Mouse (Mus musculus) T-cell, adult 2 months (primary cell): ENCODE results near the gene Ppp4c.

ENCODE experiments used
- DNase-seq: peaks from one replicate; pipeline ENCODE4 v3.0.0; 2022; ENCODE audit warnings: low spot score

Gene Ppp4c

DNA sequence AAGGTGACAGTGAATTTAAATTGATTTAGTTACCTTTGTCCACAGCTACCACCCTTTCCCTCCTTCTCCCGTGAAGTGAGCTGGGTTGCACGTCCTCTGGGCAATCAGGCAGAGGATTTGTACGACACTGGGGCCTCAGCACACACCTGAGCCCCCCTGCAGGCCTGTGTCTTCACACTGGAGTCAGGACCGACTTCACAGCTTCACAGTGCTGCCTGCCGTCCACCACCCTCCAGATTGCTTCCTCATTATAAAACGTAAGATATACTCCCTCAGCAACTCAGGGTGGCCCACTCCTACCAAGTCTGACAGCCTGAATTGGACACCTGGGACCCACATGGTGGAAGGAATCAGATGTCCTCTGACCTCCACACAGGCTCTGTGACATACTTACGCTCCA is 33.8 kb downstream of the Ppp4c start:
- DNase-seq = no peak

GRCm38 (mm10) chr7:126754866-126755265 is 37.4 kb downstream of the Ppp4c start:
- peak; percentile 53 for DNase-seq

DNA sequence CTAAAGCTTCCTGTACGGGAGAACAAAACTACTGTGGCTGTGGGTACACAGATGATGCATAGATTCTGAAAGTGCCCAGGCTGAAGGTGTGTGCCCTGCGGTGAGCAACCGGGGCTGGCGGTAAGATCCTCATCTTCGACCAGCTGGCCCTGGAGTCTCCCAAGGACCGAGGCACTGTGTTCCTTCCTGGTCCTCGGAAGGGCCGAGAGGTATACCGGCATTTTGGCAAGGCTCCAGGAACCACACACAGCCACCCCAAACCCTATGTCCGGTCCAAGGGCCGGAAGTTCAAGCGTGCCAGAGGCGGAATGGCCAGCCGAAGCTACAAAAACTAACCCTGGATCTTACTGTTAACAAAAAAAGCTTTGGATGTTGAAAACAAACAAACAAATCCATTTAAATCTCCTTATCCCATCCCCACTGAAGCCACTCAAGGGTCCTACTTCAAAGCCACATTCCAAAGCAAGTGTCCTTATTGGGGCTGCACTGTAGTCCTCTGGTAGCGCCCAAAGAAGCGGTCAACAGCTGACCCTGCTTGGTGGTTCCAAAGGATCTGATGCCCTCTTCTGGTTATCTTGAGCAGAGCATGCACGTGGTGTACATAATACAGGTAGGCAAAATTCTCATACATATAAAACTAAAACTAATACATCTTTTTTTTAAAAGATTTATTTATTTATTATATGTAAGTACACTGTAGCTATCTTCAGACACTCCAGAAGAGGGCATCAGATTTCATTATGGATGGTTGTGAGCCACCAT is 42.5 kb downstream of the Ppp4c start:
- DNase-seq = no peak

DNA sequence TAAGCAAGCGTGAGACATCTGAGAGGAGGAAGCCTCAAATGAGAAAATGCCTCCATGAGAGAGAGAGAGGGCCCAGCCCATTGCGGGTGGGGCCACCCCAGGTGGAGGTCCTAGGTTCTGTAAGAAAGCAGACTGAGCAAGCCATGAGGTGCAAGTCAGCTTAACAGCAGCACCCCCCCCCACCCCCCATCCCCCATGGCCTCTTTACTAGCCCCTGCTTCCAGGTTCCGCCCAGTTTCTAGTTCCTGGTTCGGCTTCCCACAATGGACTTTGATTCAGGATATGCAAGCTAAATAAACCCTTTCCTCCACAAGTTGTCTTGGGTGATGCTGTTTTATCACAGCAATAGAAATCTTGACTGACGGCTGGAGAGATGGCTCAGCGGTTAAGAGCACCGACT is 43.5 kb downstream of the Ppp4c start:
- DNase-seq = no peak

GRCm38 (mm10) chr7:126746798-126747197 is 45.5 kb downstream of the Ppp4c start:
- DNase-seq = no peak

GRCm38 (mm10) chr7:126746066-126746465 is 46.2 kb downstream of the Ppp4c start:
- no peak for DNase-seq

DNA sequence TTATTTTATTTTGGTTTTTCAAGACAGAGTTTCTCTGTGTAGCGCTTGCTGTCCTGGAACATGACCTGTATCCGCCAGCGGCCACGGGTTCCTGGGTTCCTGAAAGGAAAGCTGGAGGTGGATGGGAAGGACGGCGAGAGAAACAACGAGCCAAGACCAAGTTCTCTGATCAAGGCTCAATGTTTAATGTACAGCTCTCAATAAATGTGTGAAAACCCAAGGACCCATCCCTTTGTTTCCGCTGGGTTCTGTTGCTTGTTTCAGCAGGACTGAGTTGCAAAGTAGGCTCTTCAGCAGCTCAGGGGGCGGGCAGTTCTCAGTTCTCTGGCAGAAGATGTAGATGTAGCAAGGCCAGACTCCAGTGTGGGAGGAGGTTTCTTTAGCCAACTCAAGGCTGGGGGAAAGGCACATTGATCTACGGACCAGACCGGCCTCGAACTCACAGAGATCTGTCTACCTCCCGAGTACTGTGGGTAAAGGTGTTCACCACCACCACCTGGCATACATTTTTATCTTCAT is 50.3 kb downstream of the Ppp4c start:
- DNase-seq = no peak

- DNase-seq = no peak
These were observed 50.8 kb downstream of the Ppp4c start for GRCm38 (mm10) chr7:126741452-126741851.

GRCm38 (mm10) chr7:126740977-126741376 is 51.3 kb downstream of the Ppp4c start:
- no peak for DNase-seq

DNA sequence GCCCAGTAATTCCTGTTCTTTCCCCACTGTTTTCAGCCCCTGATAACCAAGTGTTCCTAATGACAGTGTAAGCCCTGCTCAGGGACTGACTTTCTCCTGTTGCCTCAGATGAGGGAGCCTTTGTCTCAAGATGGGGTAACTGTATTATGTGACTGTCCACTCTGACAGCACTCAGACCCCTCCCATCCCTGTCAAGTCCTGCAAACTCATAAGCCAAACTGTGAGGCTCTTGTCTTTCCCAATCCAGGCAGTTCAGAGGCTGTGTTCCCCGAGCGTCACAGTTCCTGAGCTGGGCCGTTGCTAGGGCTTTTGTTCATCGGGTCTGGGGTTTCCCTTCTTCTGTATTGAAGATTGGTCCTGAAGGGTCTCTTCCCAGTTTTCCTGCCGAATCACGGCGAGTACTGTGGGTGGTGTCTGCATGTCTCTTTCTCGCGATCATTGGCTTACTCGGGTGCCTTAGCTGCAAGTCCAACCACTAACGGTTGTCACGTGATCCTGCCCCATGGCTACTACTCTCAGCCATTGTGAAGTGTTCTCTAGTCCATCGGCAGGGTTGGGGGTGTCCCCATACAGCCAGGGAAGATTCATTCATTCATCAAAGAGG is 52.1 kb downstream of the Ppp4c start:
- DNase-seq = no peak

DNA sequence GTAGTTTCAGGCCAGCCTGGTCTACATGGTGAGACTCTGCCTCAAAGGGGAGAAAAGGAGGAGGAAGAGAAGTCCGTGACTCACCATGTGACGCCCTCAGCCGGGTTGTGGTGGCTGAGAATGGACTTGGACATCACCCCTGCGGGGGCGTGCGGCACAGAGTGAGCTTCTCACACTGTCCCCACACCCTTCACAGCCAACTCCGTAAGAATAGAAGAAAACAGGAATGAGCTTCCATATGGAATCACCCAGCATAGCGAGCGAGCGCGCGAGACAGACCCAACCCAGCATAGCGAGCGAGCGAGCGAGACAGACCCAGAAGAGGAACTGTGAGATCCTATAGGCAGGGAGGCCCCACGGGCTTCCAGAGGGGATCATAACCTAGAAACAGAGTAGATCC is 52.7 kb downstream of the Ppp4c start:
- no peak for DNase-seq

GRCm38 (mm10) chr7:126736122-126736521 is 56.2 kb downstream of the Ppp4c start:
- no peak for DNase-seq
